In genomic region chr6:100495131-100495530, GRCm38 (mm10) we compare ENCODE assay signal across 9 mouse cellular contexts.
A peak's percentile ranks its signal among the peaks of the same experiment; 100 is the strongest.
DNase-seq lines count a peak whose midpoint lies in the region; ATAC-seq and TF ChIP-seq lines count a peak whose summit lies in the region.
"Had no signal": no experiment of that assay in that cellular context is flagged by ENCODE, and none has a peak within 500 bp of the region (broad histone marks: within the 10 kb centered on the region; RNA-seq: fewer than 3 reads in every experiment).

No protein-coding gene starts in this region.

- H3K9me3 ChIP-seq in kidney, embryonic 14.5 days (ENCODE audit: control insufficient read depth, low read length), result no peaks in the 10 kb centered on the region
- H3K9me3 ChIP-seq: neural tube, embryonic 12.5 days had no signal

- H3K4me2 ChIP-seq in kidney, embryonic 14.5 days (replicated peaks; ENCODE audit: low read depth, low read length), result no peak overlapping the region
- H3K4me2 ChIP-seq: neural tube, embryonic 12.5 days had no signal

- 0 out of 2 replicates have a peak, but pooled peaks cover 4% of the 10 kb centered on the region for H3K4me1 ChIP-seq in kidney, embryonic 14.5 days (ENCODE audit: control insufficient read depth, insufficient read depth, low read length)
- no peaks in the 10 kb centered on the region; the same call in 1 of the 2 replicates for H3K4me1 ChIP-seq in cerebellum, adult 2 months (ENCODE audit: control insufficient read depth, insufficient read depth, low read length)

- ATAC-seq in kidney, embryonic 14.5 days (ENCODE audit: low FRiP score, low TSS enrichment), result no peak

- peak; percentile 6 for DNase-seq in kidney, adult 11 months
- peak; percentile 40 for DNase-seq in fibroblast of lung, adult 2 months (ENCODE audit: low read depth)
- peak; percentile 33 to 63 for DNase-seq in layer of hippocampus, adult 18-20 months (ENCODE audit: low spot score in 2 of 2)
- peak; percentile 54 for DNase-seq in mesoderm, embryonic 11.5 days (ENCODE audit: low read depth, low spot score)
- no peak for DNase-seq in ovary, postnatal 10 days (ENCODE audit: low spot score)
- DNase-seq in cerebellum, adult 2 months, result no peak
- DNase-seq in cerebellum, postnatal 14 days, result no peak

- H3K27ac ChIP-seq in kidney, embryonic 14.5 days (ENCODE audit: low read depth, low read length), result no peak overlapping the region
- no peak overlapping the region for H3K27ac ChIP-seq in cerebellum, adult 2 months (ENCODE audit: insufficient read depth, low read length)
- H3K27ac ChIP-seq: neural tube, embryonic 12.5 days had no signal

- no peaks in the 10 kb centered on the region for H3K27me3 ChIP-seq in kidney, embryonic 14.5 days (ENCODE audit: control insufficient read depth, insufficient read depth, low read length)
- no peaks in the 10 kb centered on the region for H3K27me3 ChIP-seq in cerebellum, adult 2 months (ENCODE audit: control insufficient read depth, insufficient read depth, low read length)
- H3K27me3 ChIP-seq: neural tube, embryonic 12.5 days had no signal

- no peak for TF ChIP-seq CTCF in cerebellum, adult 2 months (IDR thresholded peaks at IDR 0.05; ENCODE audit: borderline replicate concordance, insufficient read depth, low read depth, low read length)

- no peaks in the 10 kb centered on the region for H3K36me3 ChIP-seq in kidney, embryonic 14.5 days (ENCODE audit: control insufficient read depth, insufficient read depth, low read length)
- H3K36me3 ChIP-seq: neural tube, embryonic 12.5 days had no signal

- WGBS in kidney, embryonic 14.5 days, result 77% methylated on average over 12 of the region's 12 CpGs
- 59% methylated on average over 12 of the region's 12 CpGs for WGBS in cerebellum, adult 2 months

- TF ChIP-seq POLR2A in cerebellum, adult 2 months (IDR thresholded peaks at IDR 0.05; ENCODE audit: borderline replicate concordance, insufficient read depth, low read length), result no peak

- no peak overlapping the region for H3K4me3 ChIP-seq in kidney, embryonic 14.5 days (ENCODE audit: low read length)
- H3K4me3 ChIP-seq in cerebellum, adult 2 months (replicated peaks; ENCODE audit: insufficient read depth, low read depth, low read length), result no peak overlapping the region
- H3K4me3 ChIP-seq: neural tube, embryonic 12.5 days had no signal

- no peak overlapping the region for H3K9ac ChIP-seq in kidney, embryonic 14.5 days (ENCODE audit: low read depth, low read length)
- H3K9ac ChIP-seq: neural tube, embryonic 12.5 days had no signal

Comparison
In these comparisons a context has a peak if more than half of its experiments do, and no peak if none do; other contexts are left out.
1. DNase-seq: peak in kidney, adult 11 months (single experiment), fibroblast of lung, adult 2 months (single experiment), layer of hippocampus, adult 18-20 months (2 of 2) and mesoderm, embryonic 11.5 days (single experiment); none in ovary, postnatal 10 days (single experiment), cerebellum, adult 2 months (0 of 2) and cerebellum, postnatal 14 days (0 of 2).